Mouse (Mus musculus): ENCODE measurements around the gene Sgca. TPM values are rescaled to one million over a fixed set of nuclear protein-coding genes. Genes with fewer than 3 reads are reported as not detected.

The Sgca gene
- polyA plus RNA-seq, 1 experiment from 2014 or later: 1.2 TPM

DNA sequence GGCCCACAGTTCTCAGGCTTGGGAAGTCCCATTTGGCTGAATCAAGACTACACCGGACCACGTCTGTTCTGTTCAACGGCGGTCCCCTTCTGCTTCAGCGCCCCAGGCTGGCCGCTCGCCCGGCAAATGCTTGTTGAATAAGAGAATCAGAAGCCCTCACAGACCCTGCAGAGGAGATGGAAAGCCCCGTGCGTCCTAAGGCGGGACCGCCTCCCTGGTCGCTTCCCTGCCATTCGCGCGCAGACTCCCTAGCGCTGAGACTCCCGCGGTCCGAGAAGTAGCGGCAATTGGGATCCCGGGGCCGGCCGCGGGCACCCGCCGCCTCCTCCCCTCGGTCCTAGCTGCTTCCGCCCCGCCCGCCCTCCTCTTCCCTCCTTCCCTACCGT is 33.5 kb upstream of the Sgca start, which contains the start of gene Samd14:
Gene Samd14, plus strand, starts transcription at position 251 of the 386 bp plus-strand sequence.
- H3K4me3 ChIP-seq (replicated peaks): peak within 1 kb of the TSS; percentile 65
- H3K4me1 ChIP-seq: peaks cover 63% of the 10 kb centered on the region
- 0% methylated on average over 32 of the region's 32 CpGs for WGBS
- peak within 1 kb of the TSS; percentile 94 for H3K27ac ChIP-seq
- ATAC-seq (replicated peaks; ENCODE audit: low FRiP score): peak; percentile 68
- H3K9ac ChIP-seq: peak within 1 kb of the TSS; percentile 83
- peaks cover 27% of the 10 kb centered on the region for H3K36me3 ChIP-seq
- no peaks in the 10 kb centered on the region for H3K9me3 ChIP-seq (replicated peaks)
- H3K4me2 ChIP-seq: peak within 1 kb of the TSS; percentile 90
- no peaks in the 10 kb centered on the region for H3K27me3 ChIP-seq

- peak overlapping the region; percentile 90 for H3K4me2 ChIP-seq
- no peaks in the 10 kb centered on the region for H3K27me3 ChIP-seq
- H3K36me3 ChIP-seq: peaks cover 27% of the 10 kb centered on the region
- peak overlapping the region; percentile 65 for H3K4me3 ChIP-seq (replicated peaks)
- H3K9ac ChIP-seq: peak overlapping the region; percentile 83
- WGBS: 31% methylated on average over 15 of the region's 15 CpGs
- H3K4me1 ChIP-seq: peaks cover 65% of the 10 kb centered on the region
- H3K27ac ChIP-seq: peak overlapping the region; percentile 94
- peak; percentile 20 for ATAC-seq (replicated peaks; ENCODE audit: low FRiP score)
- H3K9me3 ChIP-seq (replicated peaks): no peaks in the 10 kb centered on the region
These were observed 32.8 kb upstream of the Sgca start for GRCm38 (mm10) chr11:95008661-95009628.

DNA sequence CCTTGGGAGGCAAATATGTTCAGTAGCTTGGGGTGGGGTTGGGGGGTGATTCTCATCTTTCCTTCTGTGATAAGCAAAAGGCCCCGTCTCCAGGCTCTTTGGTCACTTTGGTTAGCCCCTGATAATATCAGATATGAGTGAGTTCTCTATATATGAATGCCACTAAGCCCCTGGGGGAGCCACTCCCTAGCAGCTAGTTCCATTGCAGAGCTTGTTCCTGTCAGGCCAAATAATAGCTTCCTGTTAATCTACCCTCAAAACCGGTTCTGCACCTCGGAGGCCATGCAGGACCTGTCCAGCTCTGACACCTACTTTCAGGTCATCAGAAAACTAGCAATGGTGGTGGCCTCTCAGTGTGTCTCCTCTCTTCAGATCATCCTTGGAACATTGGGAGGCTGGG is 31.3 kb upstream of the Sgca start:
- whole genome bisulfite sequencing: 62% methylated on average over 3 of the region's 3 CpGs
- Histone ChIP-seq H3K9ac (no peak overlapping the region), H3K4me3 (replicated peaks) (no peak overlapping the region), H3K27ac (peak overlapping the region; percentile 84), H3K4me2 (peak overlapping the region; percentile 80; the same call in 1 of the 2 replicates), H3K36me3 (peaks cover 35% of the 10 kb centered on the region), H3K27me3 (no peaks in the 10 kb centered on the region), H3K9me3 (replicated peaks) (no peaks in the 10 kb centered on the region), H3K4me1 (peaks cover 59% of the 10 kb centered on the region)
- ATAC-seq (replicated peaks; ENCODE audit: low FRiP score): no peak

DNA sequence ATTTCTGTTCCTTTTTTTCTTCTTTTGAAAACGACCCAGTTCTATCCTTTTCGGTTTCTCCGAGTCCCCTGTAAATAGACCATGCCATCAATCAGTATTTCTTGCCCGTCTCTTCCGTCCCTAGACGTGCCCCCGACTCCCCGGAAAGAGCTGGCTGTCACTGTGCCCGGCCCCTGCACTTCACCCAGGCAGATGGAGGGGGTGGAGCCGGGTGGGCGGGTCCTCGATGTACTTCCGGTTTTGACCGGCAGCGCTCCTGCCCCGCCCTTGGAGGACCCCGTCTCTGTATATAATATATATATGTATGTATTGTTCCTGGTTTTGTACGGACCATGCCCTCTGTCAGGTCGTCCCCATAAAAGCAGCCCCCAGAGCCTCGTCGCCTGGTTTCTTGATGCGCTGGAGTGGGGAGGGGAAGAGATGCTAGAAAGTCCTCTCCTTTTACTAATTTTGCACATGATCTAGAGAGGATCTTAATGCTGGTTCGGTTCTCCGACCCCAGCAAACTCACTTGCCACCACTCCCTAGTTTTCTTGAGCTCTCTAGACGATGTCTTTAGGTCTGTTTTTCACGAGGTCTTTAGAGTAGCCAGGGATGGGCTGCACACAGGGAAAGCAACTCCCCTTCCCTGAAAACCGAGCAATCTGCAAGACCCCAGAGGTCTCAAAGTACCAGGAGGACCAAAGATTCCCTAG is 30.5 kb upstream of the Sgca start:
- WGBS: 2% methylated on average over 27 of the region's 27 CpGs
- H3K27ac ChIP-seq: peak overlapping the region; percentile 84
- peaks cover 43% of the 10 kb centered on the region for H3K36me3 ChIP-seq
- peaks cover 55% of the 10 kb centered on the region for H3K4me1 ChIP-seq
- H3K9ac ChIP-seq: peak overlapping the region; percentile 48
- peak overlapping the region; percentile 80 for H3K4me2 ChIP-seq
- H3K27me3 ChIP-seq: no peaks in the 10 kb centered on the region
- peak overlapping the region; percentile 49 for H3K4me3 ChIP-seq (replicated peaks)
- H3K9me3 ChIP-seq (replicated peaks): no peaks in the 10 kb centered on the region
- ATAC-seq (replicated peaks; ENCODE audit: low FRiP score): peak; percentile 31; the same call in 1 of the 2 replicates

GRCm38 (mm10) chr11:95006038-95006437 is 29.9 kb upstream of the Sgca start:
- H3K9ac ChIP-seq: peak overlapping the region; percentile 21; the same call in 1 of the 2 replicates
- WGBS: 33% methylated on average over 4 of the region's 4 CpGs
- no peaks in the 10 kb centered on the region for H3K27me3 ChIP-seq
- H3K27ac ChIP-seq: peak overlapping the region; percentile 84
- no peak for ATAC-seq (replicated peaks; ENCODE audit: low FRiP score)
- H3K36me3 ChIP-seq: peaks cover 49% of the 10 kb centered on the region
- H3K4me2 ChIP-seq: peak overlapping the region; percentile 80
- peaks cover 56% of the 10 kb centered on the region for H3K4me1 ChIP-seq
- H3K4me3 ChIP-seq (replicated peaks): peak overlapping the region; percentile 49
- H3K9me3 ChIP-seq (replicated peaks): no peaks in the 10 kb centered on the region

GRCm38 (mm10) chr11:95004937-95005198 is 28.7 kb upstream of the Sgca start:
- no peaks in the 10 kb centered on the region for H3K27me3 ChIP-seq

GRCm38 (mm10) chr11:95004136-95004936 is 28.2 kb upstream of the Sgca start:
- Histone ChIP-seq H3K27me3 (no peaks in the 10 kb centered on the region), H3K36me3 (peaks cover 65% of the 10 kb centered on the region), H3K27ac (0 out of 2 replicates have a peak overlapping the region, but pooled peaks have one; percentile 24), H3K9me3 (replicated peaks) (no peaks in the 10 kb centered on the region), H3K9ac (no peak overlapping the region), H3K4me3 (replicated peaks) (no peak overlapping the region), H3K4me2 (no peak overlapping the region), H3K4me1 (peaks cover 63% of the 10 kb centered on the region)
- WGBS: 83% methylated on average over 12 of the region's 12 CpGs
- ATAC-seq (replicated peaks; ENCODE audit: low FRiP score): no peak

More at GRCm38 (mm10) chr11:95004937-95005198, 28.7 kb upstream of the Sgca start:
- H3K4me2 ChIP-seq: no peak overlapping the region
- H3K9me3 ChIP-seq (replicated peaks): no peaks in the 10 kb centered on the region
- H3K4me1 ChIP-seq: peaks cover 60% of the 10 kb centered on the region
- 0 out of 2 replicates have a peak overlapping the region, but pooled peaks have one; percentile 24 for H3K27ac ChIP-seq
- H3K36me3 ChIP-seq: peaks cover 60% of the 10 kb centered on the region
- WGBS: 46% methylated on average over 6 of the region's 6 CpGs
- no peak overlapping the region for H3K9ac ChIP-seq
- no peak overlapping the region for H3K4me3 ChIP-seq (replicated peaks)
- ATAC-seq (replicated peaks; ENCODE audit: low FRiP score): no peak

GRCm38 (mm10) chr11:95002705-95003104 is 26.6 kb upstream of the Sgca start:
- peaks cover 81% of the 10 kb centered on the region for H3K36me3 ChIP-seq
- H3K27me3 ChIP-seq: no peaks in the 10 kb centered on the region
- no peak overlapping the region for H3K4me2 ChIP-seq
- ATAC-seq (replicated peaks; ENCODE audit: low FRiP score): no peak
- 94% methylated on average over 8 of the region's 8 CpGs for WGBS
- no peak overlapping the region for H3K9ac ChIP-seq
- H3K9me3 ChIP-seq (replicated peaks): no peaks in the 10 kb centered on the region
- no peak overlapping the region for H3K4me3 ChIP-seq (replicated peaks)
- H3K27ac ChIP-seq: no peak overlapping the region
- H3K4me1 ChIP-seq: peaks cover 57% of the 10 kb centered on the region

DNA sequence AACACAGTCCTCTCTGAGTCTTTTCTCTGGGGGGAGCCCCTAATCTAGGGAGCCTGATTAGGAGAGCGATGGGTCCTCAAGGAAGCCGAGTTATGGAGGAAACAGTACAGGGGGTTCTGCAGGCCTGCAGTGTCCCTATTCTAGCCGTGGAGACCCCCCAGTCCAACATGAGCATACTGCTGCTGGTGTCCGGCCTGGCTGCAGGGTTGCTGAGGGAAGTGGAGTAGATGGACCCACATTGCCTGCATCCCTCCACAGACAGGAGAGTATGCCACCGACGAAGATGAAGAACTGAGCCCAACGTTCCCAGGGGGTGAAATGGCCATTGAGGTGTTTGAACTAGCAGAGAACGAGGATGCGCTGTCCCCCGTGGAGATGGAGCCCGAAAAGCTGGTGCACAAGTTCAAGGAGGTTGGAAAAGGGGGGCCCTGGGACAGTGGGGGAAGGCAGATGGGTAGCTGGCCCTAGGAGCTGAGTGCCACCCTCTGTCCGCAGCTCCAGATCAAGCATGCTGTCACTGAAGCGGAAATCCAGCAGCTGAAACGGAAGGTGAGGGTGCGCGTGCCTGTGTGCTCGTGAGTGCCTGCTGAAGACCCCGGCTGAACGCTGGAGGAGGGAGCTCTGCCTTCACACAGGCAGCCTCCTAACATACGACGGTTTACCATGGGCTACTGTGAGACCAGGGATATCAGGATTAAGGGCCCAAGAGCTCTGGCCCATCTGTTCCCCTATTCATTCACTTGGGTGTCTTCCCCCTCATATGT is 25.6 kb upstream of the Sgca start:
- WGBS: 89% methylated on average over 21 of the region's 21 CpGs
- Histone ChIP-seq H3K36me3 (peaks cover 91% of the 10 kb centered on the region), H3K4me2 (no peak overlapping the region), H3K9me3 (replicated peaks) (no peaks in the 10 kb centered on the region), H3K4me3 (replicated peaks) (no peak overlapping the region), H3K9ac (no peak overlapping the region), H3K4me1 (peaks cover 49% of the 10 kb centered on the region), H3K27ac (peak overlapping the region; percentile 85), H3K27me3 (no peaks in the 10 kb centered on the region)
- ATAC-seq (replicated peaks; ENCODE audit: low FRiP score): no peak

- Histone ChIP-seq H3K4me1 (peaks cover 46% of the 10 kb centered on the region), H3K9me3 (replicated peaks) (no peaks in the 10 kb centered on the region), H3K27me3 (no peaks in the 10 kb centered on the region), H3K36me3 (peaks cover 98% of the 10 kb centered on the region), H3K27ac (peak overlapping the region; percentile 85), H3K9ac (no peak overlapping the region), H3K4me3 (replicated peaks) (0 out of 2 replicates have a peak overlapping the region, but pooled peaks have one; percentile 4), H3K4me2 (peak overlapping the region; percentile 29; the same call in 1 of the 2 replicates)
- ATAC-seq (replicated peaks; ENCODE audit: low FRiP score): peak; percentile 50; the same call in 1 of the 2 replicates
- 4% methylated on average over 8 of the region's 8 CpGs for WGBS
These were observed 24.9 kb upstream of the Sgca start for GRCm38 (mm10) chr11:95001058-95001457.

DNA sequence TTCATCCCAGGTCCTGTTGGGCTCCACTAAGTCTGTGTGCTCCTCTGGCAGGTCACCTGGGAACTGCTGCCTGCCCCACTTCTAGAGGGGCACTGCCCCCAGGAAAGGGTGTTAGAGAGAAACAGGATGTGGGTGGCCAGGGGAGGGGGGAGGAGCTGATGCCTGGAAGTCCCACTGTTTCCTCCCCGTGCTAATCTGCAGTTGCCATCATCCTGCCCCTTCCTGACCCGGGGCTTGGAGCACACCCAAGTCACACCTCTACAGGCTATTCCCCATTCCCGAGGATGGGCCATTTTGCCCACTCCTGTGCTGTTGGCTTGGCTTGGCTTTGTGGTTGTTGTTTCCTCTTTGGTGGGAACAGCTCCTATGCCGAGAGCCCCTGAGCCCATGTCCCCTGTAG is 24.4 kb upstream of the Sgca start:
- Histone ChIP-seq H3K36me3 (peaks cover 95% of the 10 kb centered on the region), H3K4me1 (peaks cover 48% of the 10 kb centered on the region), H3K9ac (peak overlapping the region; percentile 5; the same call in 1 of the 2 replicates), H3K27ac (peak overlapping the region; percentile 85), H3K4me2 (peak overlapping the region; percentile 29; the same call in 1 of the 2 replicates), H3K4me3 (replicated peaks) (no peak overlapping the region), H3K9me3 (replicated peaks) (no peaks in the 10 kb centered on the region), H3K27me3 (no peaks in the 10 kb centered on the region)
- WGBS: 21% methylated on average over 4 of the region's 4 CpGs
- peak; percentile 12; the same call in 1 of the 2 replicates for ATAC-seq (replicated peaks; ENCODE audit: low FRiP score)

Measured in kidney, embryonic 15.5 days (tissue).